Mouse (Mus musculus): ENCODE measurements around the gene Bnc1.

DNA sequence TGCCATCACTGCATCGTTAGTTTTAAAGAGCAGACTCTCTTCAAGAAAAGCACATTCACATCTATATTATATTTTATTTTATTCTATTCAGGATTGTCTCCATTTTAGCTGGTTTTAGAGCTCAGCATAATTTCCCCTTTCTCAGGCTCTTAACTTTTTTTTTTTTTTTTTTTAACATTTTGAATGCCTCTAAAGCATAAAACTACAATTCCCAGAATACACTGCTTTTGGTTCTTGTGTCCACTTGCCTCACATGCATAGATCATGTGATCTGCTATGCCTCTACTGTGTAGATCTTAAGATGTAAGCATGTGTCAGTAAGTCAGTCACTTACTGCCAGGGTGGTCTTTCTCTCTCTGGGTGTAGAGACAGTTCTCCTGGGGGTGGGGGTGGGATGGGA is 30.3 kb upstream of the Bnc1 start:
- TF ChIP-seq POLR2A (IDR thresholded peaks at IDR 0.05; ENCODE audit: borderline replicate concordance, insufficient read depth, low read length) (no peak), CTCF (IDR thresholded peaks at IDR 0.05; ENCODE audit: borderline replicate concordance, insufficient read depth, low read depth, low read length) (no peak)
